Mouse (Mus musculus): ENCODE results near the gene Tcstv1. TPM values are rescaled to one million over a fixed set of nuclear protein-coding genes. Genes with fewer than 3 reads are reported as not detected.
"Not testable (repeated sequence)": the region's sequence is repeated elsewhere in the genome, so short reads cannot be mapped to it uniquely, and the experiment has no call there.

Tcstv1 gene
- total RNA-seq (2021), result not detected
- long read RNA-seq, experiment 1, result 0 reads
- long read RNA-seq, experiment 2, result 0 reads

GRCm38 (mm10) chr13:119894685-119895084 is at the start of gene Tcstv1:
TSS of gene Tcstv1 (minus strand) at chr13:119894785.
- DNase-seq; intact Hi-C loops (cut with DNase I): not testable (repeated sequence)

- DNase-seq; intact Hi-C loops (cut with DNase I): not testable (repeated sequence)
Observed at GRCm38 (mm10) chr13:119929172-119929571, 34.6 kb upstream of the Tcstv1 start, which contains the start of gene Gm21761. TSS of gene Gm21761 (minus strand) at chr13:119929272.

- DNase-seq; intact Hi-C loops (cut with DNase I): not testable (repeated sequence)
Observed at GRCm38 (mm10) chr13:119924597-119925340, 30.2 kb upstream of the Tcstv1 start.

- DNase-seq; intact Hi-C loops (cut with DNase I): not testable (repeated sequence)
Observed at GRCm38 (mm10) chr13:119916966-119917722, 22.6 kb upstream of the Tcstv1 start.

GRCm38 (mm10) chr13:119916449-119916848 is 21.9 kb upstream of the Tcstv1 start:
- DNase-seq; intact Hi-C loops (cut with DNase I): not testable (repeated sequence)

GRCm38 (mm10) chr13:119898549-119898948 is 4.0 kb upstream of the Tcstv1 start:
- DNase-seq; intact Hi-C loops (cut with DNase I): not testable (repeated sequence)

GRCm38 (mm10) chr13:119886896-119887295 is 7.7 kb downstream of the Tcstv1 start:
- intact Hi-C loops (cut with DNase I); DNase-seq: not testable (repeated sequence)

- intact Hi-C loops (cut with DNase I); DNase-seq: not testable (repeated sequence)
Observed at GRCm38 (mm10) chr13:119864395-119864999, 30.1 kb downstream of the Tcstv1 start.

- intact Hi-C loops (cut with DNase I); DNase-seq: not testable (repeated sequence)
Observed at GRCm38 (mm10) chr13:119862399-119862798, 32.2 kb downstream of the Tcstv1 start.

Other genes with a start within 250 kb of the Tcstv1 start
- gene Hmgcs1, start 204.4 kb downstream of the Tcstv1 start, total RNA-seq (2021), result 10 to 100 TPM; 50.6 to 51.5 TPM
- gene Nim1k, start 138.9 kb downstream of the Tcstv1 start, total RNA-seq (2021), result under 1 TPM; 0.88 to 0.93 TPM
- gene Zfp131, start 103.9 kb downstream of the Tcstv1 start, total RNA-seq (2021), result 10 to 100 TPM; 22.9 TPM
- not detected for gene AF067063, start 64.6 kb downstream of the Tcstv1 start, total RNA-seq (2021)
- not detected for gene D13Ertd608e, start 58.8 kb downstream of the Tcstv1 start, total RNA-seq (2021)
- not detected for gene Gm21761, start 34.5 kb upstream of the Tcstv1 start, total RNA-seq (2021)
- not detected for gene B020031M17Rik, start 56.0 kb upstream of the Tcstv1 start, total RNA-seq (2021)
- not detected for gene Gm36079, start 132.2 kb upstream of the Tcstv1 start, total RNA-seq (2021)
- under 1 TPM in 1 of 2 experiments, not detected in 1; 0.15 TPM for gene Gm21188, start 157.4 kb upstream of the Tcstv1 start, total RNA-seq (2021)
- not detected for gene Gm20767, start 245.5 kb upstream of the Tcstv1 start, total RNA-seq (2021)